Mouse (Mus musculus) thymus, adult 2 months (tissue): Measurements from ENCODE around the gene Cryz.

Experiments used
- CTCF ChIP-seq: fragments of 200-500 bp; IDR thresholded peaks from 2 replicates; pipeline ENCODE4 v1.5.1; 2012; ENCODE audit warnings: mild to moderate bottlenecking, control low read depth, low read length, moderate library complexity, borderline replicate concordance; ENCODE audit not compliant: control insufficient read depth, poor library complexity, insufficient read depth; ENCODE audit errors: extremely low read depth
- POLR2A ChIP-seq: fragments of 200-500 bp; IDR thresholded peaks from 2 replicates; pipeline ENCODE4 v1.6.1; 2012; ENCODE audit warnings: mild to moderate bottlenecking, low read length, control low read depth, moderate library complexity; ENCODE audit not compliant: control insufficient read depth, poor library complexity, insufficient read depth; ENCODE audit errors: extremely low read depth

GRCm38 (mm10) chr3:154671013-154671412 lies 74.5 kb downstream of the Cryz start:
- no peak for TF ChIP-seq POLR2A
- TF ChIP-seq CTCF: no peak
